Mouse (Mus musculus) left cerebral cortex, postnatal 14 days (tissue): ENCODE data around the gene Rbks. TPM values are rescaled to one million over a fixed set of nuclear protein-coding genes. Genes with fewer than 3 reads are reported as not detected.
"Not testable (repeated sequence)": the region's sequence is repeated elsewhere in the genome, so short reads cannot be mapped to it uniquely, and the experiment has no call there.

Source experiments
- DNase-seq, 2 experiments: peaks; one replicate each; pipeline ENCODE4 v3.0.0; 2021 to 2022; ENCODE audit warnings: low spot score in 2 of 2, mixed read lengths in 1 of 2
- intact Hi-C: fragments of 180-260 bp; cut with DNase I; formaldehyde crosslinking; loops from one replicate; pipeline ENCODE4 v1.15.1; 2025
- total RNA-seq, 2 experiments: library from RNA; stranded (reverse); gene quantifications; 2 replicates each; pipeline ENCODE4 v1.2.3; 2021

The Rbks gene
- total RNA-seq, 2 experiments from 2014 or later: 2.5 to 4.0 TPM

DNA sequence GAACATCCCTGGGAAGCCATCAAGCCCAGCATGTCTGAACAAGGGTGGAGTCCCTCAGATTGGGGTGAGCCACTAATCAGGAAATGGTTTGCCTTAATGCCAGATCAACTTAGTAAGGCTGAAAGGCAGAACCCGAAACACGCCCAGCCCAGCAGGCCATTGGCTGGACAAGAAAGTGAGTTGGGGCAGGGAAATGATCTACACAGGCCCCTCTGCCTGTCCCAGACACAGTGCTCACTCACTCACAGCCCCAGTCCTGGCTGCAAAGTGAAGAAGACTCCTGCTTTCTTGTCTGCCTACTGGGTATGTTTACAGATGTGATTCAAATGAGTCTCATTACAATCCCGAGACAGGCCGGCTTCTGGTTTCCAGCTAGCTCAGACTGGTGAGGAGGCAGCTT lies 63.3 kb downstream of the Rbks start:
- no peak for DNase-seq
- intact Hi-C loops: no loop called here

GRCm38 (mm10) chr5:31631169-31631568 lies 66.3 kb downstream of the Rbks start:
- intact Hi-C loops, DNase-seq: not testable (repeated sequence)

- intact Hi-C loops: no loop called here
- no peak for DNase-seq
Measured at GRCm38 (mm10) chr5:31630064-31630463, 67.4 kb downstream of the Rbks start.

- DNase-seq: no peak
Measured at GRCm38 (mm10) chr5:31628555-31628954, 68.9 kb downstream of the Rbks start.

GRCm38 (mm10) chr5:31627562-31628526 lies 69.6 kb downstream of the Rbks start:
- intact Hi-C loops: no loop called here
- DNase-seq: no peak

More at GRCm38 (mm10) chr5:31628555-31628954, 68.9 kb downstream of the Rbks start:
- intact Hi-C loops: no loop called here

- DNase-seq: no peak
- intact Hi-C loops: no loop called here
Measured at GRCm38 (mm10) chr5:31627117-31627516, 70.3 kb downstream of the Rbks start.

GRCm38 (mm10) chr5:31620326-31620725 lies 77.1 kb downstream of the Rbks start:
- intact Hi-C loops: no loop called here
- no peak for DNase-seq

- no peak for DNase-seq
- intact Hi-C loops: no loop called here
Measured at GRCm38 (mm10) chr5:31614339-31615025, 82.9 kb downstream of the Rbks start.

GRCm38 (mm10) chr5:31613852-31614286 lies 83.6 kb downstream of the Rbks start:
- intact Hi-C loops: no loop called here

GRCm38 (mm10) chr5:31611186-31611585 lies 86.2 kb downstream of the Rbks start:
- intact Hi-C loops: no loop called here
- no peak for DNase-seq

More at GRCm38 (mm10) chr5:31613852-31614286, 83.6 kb downstream of the Rbks start:
- peak; percentile 72 to 75 for DNase-seq

GRCm38 (mm10) chr5:31610376-31611086 lies 86.9 kb downstream of the Rbks start:
- no peak for DNase-seq
- intact Hi-C loops: no loop called here

GRCm38 (mm10) chr5:31606151-31606550 lies 91.3 kb downstream of the Rbks start:
- intact Hi-C loops: no loop called here
- no peak for DNase-seq

DNA sequence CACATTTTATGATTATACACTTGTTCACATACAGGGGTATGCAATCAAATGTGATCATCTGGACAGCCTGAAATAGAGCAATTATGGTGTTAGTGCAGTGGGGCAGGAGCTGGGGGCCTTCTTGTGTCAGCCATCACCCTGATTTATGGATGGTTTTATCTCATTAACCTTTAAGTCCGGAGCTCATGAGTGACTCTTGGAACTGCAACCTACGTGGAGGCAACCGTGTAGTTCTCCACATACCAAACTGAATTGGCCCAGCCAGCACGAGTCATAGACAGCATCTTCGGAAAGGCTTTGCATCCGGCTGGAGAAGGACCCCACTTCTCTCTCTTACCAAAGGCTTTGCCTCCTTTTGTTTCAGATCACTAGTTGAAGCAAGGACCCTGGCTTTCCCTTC lies 93.7 kb downstream of the Rbks start:
- no peak for DNase-seq
- intact Hi-C loops: no loop called here

GRCm38 (mm10) chr5:31602377-31602776 lies 95.0 kb downstream of the Rbks start:
- intact Hi-C loops: no loop called here
- DNase-seq: peak; percentile 43 to 62

DNA sequence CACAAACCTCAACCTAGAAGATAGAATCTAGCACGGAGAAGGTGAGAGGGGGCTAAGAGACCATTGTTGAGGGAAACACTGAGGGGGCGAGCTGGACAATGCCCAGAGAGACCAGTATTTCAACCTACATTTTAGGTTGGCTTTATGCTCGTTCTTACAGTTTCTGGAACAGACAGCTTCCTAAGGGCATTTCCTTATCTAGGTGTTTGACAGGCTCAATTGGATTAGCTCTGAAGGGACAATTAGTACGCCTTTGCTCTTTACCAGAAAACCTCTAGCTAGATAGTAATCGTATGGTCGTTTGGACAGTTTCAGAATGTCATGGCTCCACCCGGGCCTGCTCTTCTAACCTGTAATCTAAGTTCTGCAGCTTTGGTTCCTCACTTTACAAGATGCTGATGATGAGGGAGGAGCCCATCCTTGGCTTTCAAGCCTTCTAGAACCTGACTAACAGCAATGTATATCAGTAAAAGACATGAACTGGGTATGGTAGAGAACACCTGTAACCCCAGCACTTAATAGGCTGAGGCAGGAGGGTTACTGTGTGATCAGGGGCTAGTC lies 96.2 kb downstream of the Rbks start:
- DNase-seq: no peak
- intact Hi-C loops: no loop called here

- DNase-seq: no peak
- intact Hi-C loops: loop anchor here (5.0 to 10.0 kb wide), 2 partner anchors 98 to 536 kb away; partner anchors contain the start of genes Babam2, Fosl2 and Rbks
Measured at GRCm38 (mm10) chr5:31599161-31599560, 98.3 kb downstream of the Rbks start.

- intact Hi-C loops: loop anchor here (5.0 to 10.0 kb wide), 2 partner anchors 99 to 536 kb away; partner anchors contain the start of genes Babam2, Fosl2 and Rbks
- DNase-seq: peak in 1 of 2 experiments; percentile 34
Measured at GRCm38 (mm10) chr5:31598579-31598978, 98.8 kb downstream of the Rbks start.

DNA sequence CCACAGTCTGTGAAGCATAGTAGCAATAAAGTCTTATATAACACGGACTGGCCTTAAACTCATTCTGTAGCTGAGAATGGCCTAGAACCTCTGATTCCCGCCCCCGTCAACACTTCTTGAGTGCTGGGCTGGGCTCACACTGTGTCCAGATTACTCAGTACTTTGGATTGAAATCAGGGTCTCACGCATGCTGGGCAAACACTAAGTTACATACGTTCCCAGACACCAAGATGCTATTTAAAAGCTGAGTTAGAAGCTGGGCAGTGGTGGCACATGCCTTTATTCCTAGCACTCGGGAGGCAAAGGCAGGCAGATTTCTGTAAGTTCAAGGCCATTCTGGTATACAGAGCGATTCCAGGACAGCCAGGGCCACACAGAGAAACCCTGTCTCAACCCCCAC lies 99.3 kb downstream of the Rbks start:
- DNase-seq: no peak
- intact Hi-C loops: loop anchor here (5.0 to 10.0 kb wide), 2 partner anchors 99 to 537 kb away; partner anchors contain the start of genes Babam2, Fosl2 and Rbks

- no peak for DNase-seq
- intact Hi-C loops: loop anchor here (5.0 to 10.0 kb wide), 2 partner anchors 100 to 537 kb away; partner anchors contain the start of genes Babam2, Fosl2 and Rbks
Measured at GRCm38 (mm10) chr5:31597430-31597944, 99.9 kb downstream of the Rbks start.
